Mouse (Mus musculus) cerebellum, adult 11-12 months (tissue): Measurements from ENCODE around the gene D130040H23Rik.
"Not testable (repeated sequence)": the region's sequence is repeated elsewhere in the genome, so short reads cannot be mapped to it uniquely, and the experiment has no call there.

Experiments used
- DNase-seq: peaks from one replicate; pipeline ENCODE4 v3.0.0; 2022

The D130040H23Rik gene

DNA sequence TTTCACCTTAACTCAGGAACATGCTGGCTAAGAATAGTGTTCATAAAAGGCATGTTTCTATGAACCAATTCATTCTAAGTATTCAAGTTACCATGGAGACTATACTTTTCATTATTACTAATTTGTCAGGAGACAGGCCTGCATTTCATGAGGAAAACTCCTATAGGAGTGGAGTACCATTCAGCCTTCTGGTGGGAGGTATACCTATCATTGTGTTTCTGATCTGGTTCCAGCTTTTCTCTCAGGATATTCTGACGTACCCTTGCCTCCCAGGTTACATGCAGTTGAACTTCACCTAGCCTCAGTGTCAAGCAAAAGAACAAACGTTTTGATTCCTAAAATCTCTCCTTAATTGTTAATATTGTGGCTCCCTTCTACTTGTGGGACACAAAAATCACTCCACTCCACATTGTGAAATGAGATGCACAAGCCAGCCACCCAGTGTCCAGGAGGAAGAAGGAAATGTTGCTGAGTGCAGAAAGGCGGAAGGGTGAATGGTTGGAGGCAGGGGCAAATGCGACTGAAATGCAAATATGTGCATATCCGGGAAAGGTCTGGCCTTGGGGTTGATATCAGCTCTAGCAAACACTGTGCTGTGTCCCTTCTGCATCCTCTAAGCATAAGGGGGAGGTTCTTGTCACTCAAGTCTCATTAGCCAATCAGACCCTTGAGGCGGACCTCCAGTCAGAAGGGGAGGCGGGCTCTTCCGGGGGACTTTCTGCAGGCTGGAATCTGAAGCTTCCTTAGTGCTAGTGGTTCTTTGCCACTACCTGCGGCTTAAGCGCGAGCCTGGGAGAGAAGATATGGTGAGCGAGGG is at the start of gene D130040H23Rik:
D130040H23Rik (plus strand) TSS at position 695 of the 817 bp plus-strand sequence.
- DNase-seq = peak; percentile 87

DNA sequence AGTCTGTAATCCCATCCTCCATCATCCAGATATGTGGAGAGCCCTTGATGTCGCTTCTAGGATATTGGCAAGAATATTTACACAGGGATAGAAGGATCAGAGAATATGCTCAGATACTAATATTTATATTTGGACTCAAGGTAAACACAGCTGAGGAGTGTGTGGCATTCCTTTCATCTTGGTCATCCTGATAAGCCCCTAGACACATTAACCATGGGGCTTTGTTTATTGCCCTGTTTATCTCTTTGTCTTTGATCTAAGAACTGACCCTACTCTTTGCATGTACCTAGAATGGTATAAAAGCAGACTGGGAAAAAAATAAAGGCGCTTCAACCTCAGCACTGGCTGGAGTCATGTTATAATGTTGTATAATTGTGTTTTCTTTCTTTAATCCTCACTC is 28.3 kb upstream of the D130040H23Rik start:
- no peak for DNase-seq

DNA sequence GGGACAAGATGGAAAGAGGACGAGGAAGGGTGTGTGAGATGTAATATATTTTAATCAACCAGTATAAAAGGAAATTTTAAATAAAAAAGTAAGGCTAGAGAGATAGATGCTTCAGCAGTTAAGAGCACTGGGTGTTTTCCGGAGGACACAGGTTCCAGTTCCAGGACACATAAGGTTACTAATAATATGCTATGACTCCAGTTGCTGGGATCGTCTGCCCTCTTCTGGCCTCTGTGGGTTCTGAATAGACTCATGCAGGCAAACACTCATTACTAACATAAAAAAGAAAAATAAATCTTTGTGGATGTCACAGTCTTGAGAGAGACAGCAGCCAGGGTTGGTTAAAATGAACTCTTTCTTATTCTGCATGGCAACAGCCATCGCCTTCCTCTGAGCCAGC is 2.4 kb upstream of the D130040H23Rik start:
- no peak for DNase-seq

DNA sequence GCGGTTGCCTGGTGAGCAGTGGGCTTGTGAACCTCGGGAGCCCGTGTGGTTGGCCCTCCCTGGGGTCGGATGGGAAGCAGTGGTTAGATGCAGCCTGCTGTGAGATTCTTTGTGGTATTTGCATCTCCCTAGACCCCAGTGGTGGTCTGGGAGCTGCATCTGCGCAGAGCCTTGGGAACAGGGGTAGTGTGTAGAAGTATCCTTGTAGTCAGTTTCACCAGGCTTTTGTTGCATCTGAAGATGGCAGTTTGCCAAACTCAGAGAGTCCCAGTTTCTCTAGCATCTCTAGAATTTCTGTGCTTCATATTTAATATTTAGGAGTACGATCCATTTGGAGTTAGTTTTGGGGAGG is 299 bp downstream of the D130040H23Rik start:
- no peak for DNase-seq

DNA sequence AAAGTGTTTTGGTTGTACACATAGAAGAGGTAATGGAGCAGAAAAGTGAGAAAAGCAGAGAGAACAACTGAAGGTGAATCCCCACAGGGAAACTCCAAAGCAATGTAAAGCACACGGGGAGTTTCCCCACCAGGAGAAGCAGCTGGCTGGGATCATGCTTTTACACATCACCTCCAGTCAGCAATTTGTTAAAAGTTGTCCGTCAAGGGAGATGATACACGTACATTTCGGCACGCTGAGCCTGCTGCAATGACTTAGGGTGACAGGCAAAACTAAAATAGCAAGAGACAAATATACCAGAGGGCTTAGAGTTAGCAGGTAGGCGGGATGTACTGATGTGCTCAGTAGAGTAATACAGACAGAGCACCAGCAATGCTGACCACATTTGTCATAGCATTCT is 1.6 kb downstream of the D130040H23Rik start:
- DNase-seq = no peak

DNA sequence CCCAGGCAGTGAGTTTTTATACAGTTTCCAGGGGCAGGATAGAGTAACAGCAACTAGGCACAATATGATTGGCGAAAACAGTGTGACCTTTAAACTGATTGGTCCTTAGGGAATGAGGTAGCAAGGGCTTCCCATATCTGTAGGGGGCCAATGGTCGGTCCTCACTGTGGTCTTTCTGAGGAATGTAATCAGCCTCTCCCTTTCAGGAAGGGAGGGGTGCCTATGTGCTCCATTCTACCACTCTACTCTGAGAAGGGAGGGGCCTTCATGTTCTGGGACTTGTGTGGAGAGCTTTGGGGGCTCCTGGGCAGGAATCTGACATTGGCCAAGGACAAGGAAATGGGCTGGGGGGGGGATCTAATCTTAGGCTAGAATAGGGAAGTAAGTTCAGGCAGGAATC is 53.9 kb downstream of the D130040H23Rik start:
- DNase-seq = no peak

DNA sequence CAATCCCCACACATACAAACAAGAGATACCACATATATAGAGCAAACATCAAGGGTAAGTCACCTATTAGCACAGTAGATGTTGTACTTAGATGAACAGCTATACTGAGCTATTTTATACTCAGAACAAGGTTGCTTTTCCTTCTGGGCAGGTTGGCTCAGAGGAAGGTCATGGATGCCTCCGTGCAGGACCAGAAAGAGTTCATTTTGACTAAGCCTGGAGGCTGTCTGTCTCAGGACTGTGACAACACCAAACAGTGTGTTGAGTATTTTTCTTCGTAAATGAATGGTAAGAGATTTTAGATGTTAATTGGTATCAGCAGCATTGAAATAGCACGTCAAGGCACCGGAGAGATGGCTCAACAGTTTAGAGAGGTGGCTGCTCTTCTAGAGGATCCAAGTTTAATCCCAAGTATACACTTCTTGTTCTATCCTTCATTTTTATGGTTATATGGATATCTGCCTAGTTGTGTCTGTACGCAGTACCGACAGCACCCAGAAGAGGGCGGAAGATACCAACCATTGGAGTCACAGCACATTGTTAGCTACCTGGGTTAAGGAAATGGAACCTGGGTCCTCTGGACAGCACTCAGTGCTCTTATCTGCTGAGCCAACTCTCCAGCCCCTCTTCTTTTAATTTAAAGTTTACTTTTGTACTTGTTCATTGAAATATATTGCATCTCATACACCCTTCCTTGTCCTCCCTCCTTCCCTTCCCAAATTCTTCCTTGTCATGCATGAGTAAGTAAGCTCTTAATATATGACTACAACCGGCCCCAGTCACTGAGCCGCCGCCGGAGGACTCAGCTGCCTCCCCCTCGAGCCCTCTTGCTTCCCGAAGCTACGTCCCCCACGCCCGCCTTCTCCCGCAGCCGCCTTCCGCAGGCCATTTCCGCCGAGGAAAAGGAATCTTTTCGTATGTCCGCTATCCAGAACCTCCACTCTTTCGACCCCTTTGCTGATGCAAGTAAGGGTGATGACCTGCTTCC is 57.7 kb downstream of the D130040H23Rik start:
- peak; percentile 74 for DNase-seq

DNA sequence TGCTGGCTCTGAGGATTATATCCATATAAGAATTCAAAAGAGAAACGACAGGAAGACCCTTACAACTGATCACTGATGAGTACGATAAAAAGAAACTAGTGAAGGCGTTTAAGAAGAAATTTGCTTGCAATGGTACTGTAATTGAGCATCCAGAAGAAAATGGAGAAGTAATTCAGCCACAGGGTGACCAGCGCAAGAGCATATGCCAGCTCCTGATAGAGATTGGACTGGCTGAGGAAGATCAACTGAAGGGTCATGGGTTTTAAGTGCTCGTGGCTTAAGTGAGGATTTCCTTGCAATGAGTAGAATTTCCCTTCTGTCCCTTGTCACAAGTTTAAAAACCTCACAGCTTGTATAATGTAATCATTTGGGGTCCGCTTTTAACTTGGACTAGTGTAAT is 58.4 kb downstream of the D130040H23Rik start:
- DNase-seq = not testable (repeated sequence)
